Mouse (Mus musculus) stomach, postnatal 0 days (tissue): ENCODE data around the gene Ifngr2. TPM values are rescaled to one million over a fixed set of nuclear protein-coding genes. Genes with fewer than 3 reads are reported as not detected.

ENCODE experiments used
- ATAC-seq: fragments of 200-750 bp; cut with Nextera tagmentation; 2 replicates; pipeline ENCODE4 v1.8.0; 2017; ENCODE audit not compliant: low FRiP score, low TSS enrichment
- DNase-seq: peaks from one replicate; pipeline ENCODE4 v3.0.0-alpha.2; 2016; ENCODE audit warnings: low spot score
- H3K27ac ChIP-seq: fragments of 300-500 bp; sonication (generic); replicated peaks from 2 replicates; pipeline ENCODE4 v1.5.1; 2014; ENCODE audit warnings: mild to moderate bottlenecking, control low read depth
- H3K27me3 ChIP-seq: fragments of 300-500 bp; sonication (generic); 2 replicates; pipeline ENCODE4 v1.6.1; 2014; ENCODE audit warnings: low read length; ENCODE audit not compliant: control insufficient read depth, insufficient read depth
- H3K36me3 ChIP-seq: fragments of 300-500 bp; sonication (generic); 2 replicates; pipeline ENCODE4 v1.6.1; 2014; ENCODE audit warnings: low read length, mixed read lengths; ENCODE audit not compliant: control insufficient read depth, insufficient read depth
- H3K4me1 ChIP-seq: fragments of 300-500 bp; sonication (generic); replicated peaks from 2 replicates; pipeline ENCODE4 v1.6.1; 2014; ENCODE audit warnings: antibody characterized with exemption; ENCODE audit not compliant: control insufficient read depth, insufficient read depth
- H3K4me2 ChIP-seq: fragments of 300-500 bp; sonication (generic); replicated peaks from 2 replicates; pipeline ENCODE4 v1.6.1; 2014; ENCODE audit warnings: low read depth, mild to moderate bottlenecking, control low read depth, moderate library complexity
- H3K4me3 ChIP-seq: fragments of 300-500 bp; sonication (generic); 2 replicates; pipeline ENCODE4 v1.5.1; 2014; ENCODE audit warnings: low read depth, low read length, control low read depth
- H3K9ac ChIP-seq: fragments of 300-500 bp; sonication (generic); 2 replicates; pipeline ENCODE4 v1.6.1; 2014; ENCODE audit warnings: mild to moderate bottlenecking, low read length, control low read depth, mixed read lengths
- H3K9me3 ChIP-seq: fragments of 300-500 bp; sonication (generic); 2 replicates; pipeline ENCODE4 v1.6.1; 2016; ENCODE audit warnings: low read length; ENCODE audit not compliant: control insufficient read depth
- CTCF ChIP-seq: IDR thresholded peaks from 2 replicates; pipeline ENCODE4 v1.5.1; 2016; ENCODE audit warnings: antibody characterized with exemption, low read depth, mild to moderate bottlenecking, moderate library complexity
- EP300 ChIP-seq: optimal IDR thresholded peaks from 2 replicates; pipeline ENCODE3; 2016; ENCODE audit warnings: antibody characterized with exemption
- WGBS: fragments of 180-500 bp; shearing (Covaris S2); extraction: QIAGEN DNeasy Blood & Tissue Kit; methylation state at CpG from one replicate; pipeline ENCODE4 v1.1.7; 2014; 5-methylcytosine and 5-hydroxymethylcytosine counted together
- polyA plus RNA-seq: library from polyadenylated mRNA; unstranded; fragments of >200 nt; fragmentation: Nextera tagmentation; extraction: Ambion mirVana; gene quantifications from 2 replicates; pipeline ENCODE4 v1.2.1, GENCODE M21; 2015

Gene Ifngr2
- polyA plus RNA-seq, 1 experiment from 2014 or later = 57.8 TPM

GRCm38 (mm10) chr16:91561541-91562457, 14.9 kb downstream of the Ifngr2 start:
- H3K4me2 ChIP-seq = no peak overlapping the region
- ATAC-seq = no peak
- H3K9ac ChIP-seq = no peak overlapping the region
- H3K4me1 ChIP-seq = no peaks in the 10 kb centered on the region
- 76% methylated on average over 38 of the region's 38 CpGs for WGBS
- TF ChIP-seq CTCF (no peak), EP300 (no peak)
- no peaks in the 10 kb centered on the region for H3K9me3 ChIP-seq
- peaks cover 16% of the 10 kb centered on the region for H3K36me3 ChIP-seq
- no peaks in the 10 kb centered on the region for H3K27me3 ChIP-seq
- DNase-seq = no peak
- H3K27ac ChIP-seq = no peak overlapping the region
- H3K4me3 ChIP-seq = no peak overlapping the region

GRCm38 (mm10) chr16:91564580-91565291, 17.9 kb downstream of the Ifngr2 start:
- no peak overlapping the region for H3K4me2 ChIP-seq
- no peak overlapping the region for H3K9ac ChIP-seq
- ATAC-seq = no peak
- no peak overlapping the region for H3K4me3 ChIP-seq
- H3K27ac ChIP-seq = no peak overlapping the region
- TF ChIP-seq EP300 (no peak), CTCF (no peak)
- no peaks in the 10 kb centered on the region for H3K9me3 ChIP-seq
- WGBS = 74% methylated on average over 4 of the region's 4 CpGs
- DNase-seq = no peak
- no peaks in the 10 kb centered on the region for H3K4me1 ChIP-seq
- no peaks in the 10 kb centered on the region for H3K27me3 ChIP-seq
- peaks cover 14% of the 10 kb centered on the region for H3K36me3 ChIP-seq

- H3K27me3 ChIP-seq = no peaks in the 10 kb centered on the region
- TF ChIP-seq CTCF = no peak
- no peak for TF ChIP-seq EP300
- H3K4me2 ChIP-seq = no peak overlapping the region
- no peak overlapping the region for H3K9ac ChIP-seq
- no peaks in the 10 kb centered on the region for H3K4me1 ChIP-seq
- no peak overlapping the region for H3K4me3 ChIP-seq
- no peak overlapping the region for H3K27ac ChIP-seq
- no peaks in the 10 kb centered on the region for H3K9me3 ChIP-seq
- 53% methylated on average over 9 of the region's 9 CpGs for WGBS
- ATAC-seq (no peak), DNase-seq (no peak)
- peaks cover 14% of the 10 kb centered on the region for H3K36me3 ChIP-seq
Measured at GRCm38 (mm10) chr16:91565292-91565951, 18.6 kb downstream of the Ifngr2 start.

GRCm38 (mm10) chr16:91566002-91566401, 19.1 kb downstream of the Ifngr2 start:
- Histone ChIP-seq H3K27me3 (no peaks in the 10 kb centered on the region), H3K9me3 (no peaks in the 10 kb centered on the region), H3K4me1 (no peaks in the 10 kb centered on the region), H3K4me3 (no peak overlapping the region), H3K27ac (no peak overlapping the region), H3K4me2 (no peak overlapping the region), H3K36me3 (peaks cover 14% of the 10 kb centered on the region), H3K9ac (no peak overlapping the region)
- TF ChIP-seq CTCF = no peak
- no peak for TF ChIP-seq EP300
- WGBS = 75% methylated on average over 7 of the region's 7 CpGs
- ATAC-seq (no peak), DNase-seq (no peak)

- Histone ChIP-seq H3K9me3 (no peaks in the 10 kb centered on the region), H3K9ac (no peak overlapping the region), H3K4me3 (no peak overlapping the region), H3K27ac (no peak overlapping the region), H3K4me1 (no peaks in the 10 kb centered on the region), H3K36me3 (0 out of 2 replicates have a peak, but pooled peaks cover 3% of the 10 kb centered on the region), H3K27me3 (no peaks in the 10 kb centered on the region), H3K4me2 (no peak overlapping the region)
- DNase-seq (no peak), ATAC-seq (peak; percentile 23; the same call in 1 of the 2 replicates)
- TF ChIP-seq CTCF = no peak
- TF ChIP-seq EP300 = no peak
- WGBS = 85% methylated on average over 10 of the region's 10 CpGs
Measured at GRCm38 (mm10) chr16:91568960-91569359, 22.1 kb downstream of the Ifngr2 start.
